Mouse (Mus musculus): ENCODE data around the gene Wtap.

DNA sequence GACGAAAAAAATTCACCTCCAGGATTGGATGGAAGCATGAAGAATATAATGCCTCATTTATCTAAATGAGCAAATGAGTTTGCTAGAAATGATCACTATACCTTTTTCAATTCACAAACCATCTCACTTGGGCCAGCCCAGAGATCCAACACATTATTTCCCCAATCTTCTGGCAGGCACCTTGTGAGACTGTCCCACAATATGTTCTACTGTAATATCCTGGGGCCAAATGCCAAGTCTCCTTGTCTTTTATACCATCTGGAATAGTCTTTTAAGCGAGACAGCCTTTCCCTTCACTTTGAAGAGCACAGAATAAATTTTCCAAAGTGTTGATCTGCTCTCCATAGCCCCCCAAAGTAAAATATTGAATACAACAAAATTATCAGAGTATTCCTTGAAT lies 20.1 kb downstream of the Wtap start:
- TF ChIP-seq CTCF (IDR thresholded peaks at IDR 0.05; ENCODE audit: extremely low read depth, insufficient read length, insufficient replicate concordance, low read depth, low read length) = no peak
- TF ChIP-seq POLR2A (IDR thresholded peaks at IDR 0.05; ENCODE audit: low read depth, low read length) = no peak

All from small intestine, adult 2 months (tissue).